Mouse (Mus musculus) intestine, postnatal 0 days (tissue): Measurements from ENCODE around the gene Fads3. TPM values are rescaled to one million over a fixed set of nuclear protein-coding genes. Genes with fewer than 3 reads are reported as not detected.
A peak's percentile ranks its signal among the peaks of the same experiment; 100 is the strongest.

Experiments used
- ATAC-seq: fragments of 200-750 bp; cut with Nextera tagmentation; 2 replicates; pipeline ENCODE4 v1.8.0; 2017; ENCODE audit warnings: mild to moderate bottlenecking, moderate TSS enrichment, moderate library complexity
- H3K27ac ChIP-seq: fragments of 300-500 bp; sonication (generic); 2 replicates; pipeline ENCODE4 v1.5.1; 2014; ENCODE audit warnings: mild to moderate bottlenecking, low read depth, low read length, moderate library complexity
- H3K27me3 ChIP-seq: fragments of 300-500 bp; sonication (generic); replicated peaks from 2 replicates; pipeline ENCODE4 v1.6.1; 2014; ENCODE audit warnings: low read length, mixed read lengths; ENCODE audit not compliant: control insufficient read depth, insufficient read depth
- H3K36me3 ChIP-seq: fragments of 300-500 bp; sonication (generic); 2 replicates; pipeline ENCODE4 v1.6.1; 2014; ENCODE audit warnings: mild to moderate bottlenecking, moderate library complexity; ENCODE audit not compliant: control insufficient read depth, insufficient read depth
- H3K4me1 ChIP-seq: fragments of 300-500 bp; sonication (generic); replicated peaks from 2 replicates; pipeline ENCODE4 v1.6.1; 2014; ENCODE audit warnings: antibody characterized with exemption, low read length, mixed read lengths; ENCODE audit not compliant: control insufficient read depth, insufficient read depth
- H3K4me2 ChIP-seq: fragments of 300-500 bp; sonication (generic); replicated peaks from 2 replicates; pipeline ENCODE4 v1.6.1; 2014; ENCODE audit warnings: low read depth, mild to moderate bottlenecking, moderate library complexity
- H3K4me3 ChIP-seq: fragments of 300-500 bp; sonication (generic); 2 replicates; pipeline ENCODE4 v1.5.1; 2014; ENCODE audit warnings: low read depth, low read length
- H3K9ac ChIP-seq: fragments of 300-500 bp; sonication (generic); 2 replicates; pipeline ENCODE4 v1.6.1; 2014; ENCODE audit warnings: mild to moderate bottlenecking, low read depth, low read length
- H3K9me3 ChIP-seq: fragments of 300-500 bp; sonication (generic); 2 replicates; pipeline ENCODE4 v1.6.1; 2016; ENCODE audit warnings: mixed run types; ENCODE audit not compliant: control insufficient read depth
- CTCF ChIP-seq: sonication (generic); IDR thresholded peaks from 2 replicates; pipeline ENCODE4 v1.5.1; 2016; ENCODE audit warnings: low read depth, mild to moderate bottlenecking, control low read depth, antibody characterized with exemption, moderate library complexity
- WGBS: fragments of 180-500 bp; shearing (Covaris S2); extraction: QIAGEN DNeasy Blood & Tissue Kit; methylation state at CpG from one replicate; pipeline ENCODE4 v1.1.7; 2014; 5-methylcytosine and 5-hydroxymethylcytosine counted together
- polyA plus RNA-seq: library from polyadenylated mRNA; unstranded; fragments of >200 nt; fragmentation: Nextera tagmentation; extraction: Ambion mirVana; gene quantifications from 2 replicates; pipeline ENCODE4 v1.2.1, GENCODE M21; 2015

The Fads3 gene
- polyA plus RNA-seq, 1 experiment from 2014 or later: 4.7 TPM

- H3K27ac ChIP-seq: peak overlapping the region; percentile 42
- H3K4me2 ChIP-seq: no peak overlapping the region
- H3K36me3 ChIP-seq: peaks cover 86% of the 10 kb centered on the region
- no peaks in the 10 kb centered on the region for H3K9me3 ChIP-seq
- H3K4me1 ChIP-seq: peaks cover 4% of the 10 kb centered on the region; the same call in 1 of the 2 replicates
- no peak for ATAC-seq
- H3K9ac ChIP-seq: no peak overlapping the region
- no peaks in the 10 kb centered on the region for H3K27me3 ChIP-seq
- no peak for TF ChIP-seq CTCF
- no peak overlapping the region for H3K4me3 ChIP-seq
- 79% methylated on average over 3 of the region's 3 CpGs for WGBS
Observed at GRCm38 (mm10) chr19:10066502-10066901, 25.1 kb downstream of the Fads3 start.

- Histone ChIP-seq H3K9me3 (no peaks in the 10 kb centered on the region), H3K9ac (no peak overlapping the region), H3K27me3 (no peaks in the 10 kb centered on the region), H3K4me2 (no peak overlapping the region), H3K36me3 (peaks cover 79% of the 10 kb centered on the region), H3K27ac (no peak overlapping the region), H3K4me3 (no peak overlapping the region), H3K4me1 (peaks cover 4% of the 10 kb centered on the region; the same call in 1 of the 2 replicates)
- no peak for TF ChIP-seq CTCF
- no peak for ATAC-seq
- WGBS: 79% methylated on average over 7 of the region's 7 CpGs
Observed at GRCm38 (mm10) chr19:10067701-10068100, 26.3 kb downstream of the Fads3 start.

- Histone ChIP-seq H3K36me3 (peaks cover 80% of the 10 kb centered on the region), H3K4me2 (no peak overlapping the region), H3K9me3 (no peaks in the 10 kb centered on the region), H3K4me1 (peaks cover 2% of the 10 kb centered on the region; the same call in 1 of the 2 replicates), H3K4me3 (no peak overlapping the region), H3K27ac (no peak overlapping the region), H3K9ac (no peak overlapping the region), H3K27me3 (no peaks in the 10 kb centered on the region)
- no peak for TF ChIP-seq CTCF
- ATAC-seq: no peak
- WGBS: 94% methylated on average over 8 of the region's 8 CpGs
Observed at GRCm38 (mm10) chr19:10070186-10070980, 29.0 kb downstream of the Fads3 start.

DNA sequence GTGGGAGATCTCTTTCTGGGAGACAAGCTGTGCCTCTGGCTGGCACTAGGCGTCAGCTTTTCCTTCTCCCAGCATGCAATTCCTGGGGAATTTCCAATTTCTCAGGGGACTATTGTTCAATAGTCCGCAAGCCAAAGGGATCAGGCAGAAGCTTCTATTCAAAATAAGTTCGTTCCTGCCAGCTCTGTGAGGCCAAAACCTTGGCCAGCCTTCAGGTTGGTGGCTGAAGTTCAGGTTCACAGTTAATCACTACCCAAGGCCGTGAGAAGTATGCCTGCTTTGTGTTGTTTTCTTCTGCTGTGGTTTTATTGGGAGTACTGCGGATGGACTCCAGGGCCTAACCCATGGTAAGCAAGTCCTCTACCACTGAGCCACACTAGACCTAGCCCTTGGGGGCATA lies 29.8 kb downstream of the Fads3 start:
- H3K4me1 ChIP-seq: no peaks in the 10 kb centered on the region
- no peak overlapping the region for H3K4me3 ChIP-seq
- H3K27ac ChIP-seq: no peak overlapping the region
- H3K36me3 ChIP-seq: peaks cover 79% of the 10 kb centered on the region
- H3K4me2 ChIP-seq: no peak overlapping the region
- TF ChIP-seq CTCF: no peak
- no peaks in the 10 kb centered on the region for H3K9me3 ChIP-seq
- no peaks in the 10 kb centered on the region for H3K27me3 ChIP-seq
- no peak overlapping the region for H3K9ac ChIP-seq
- ATAC-seq: no peak
- 94% methylated on average over 5 of the region's 5 CpGs for WGBS

DNA sequence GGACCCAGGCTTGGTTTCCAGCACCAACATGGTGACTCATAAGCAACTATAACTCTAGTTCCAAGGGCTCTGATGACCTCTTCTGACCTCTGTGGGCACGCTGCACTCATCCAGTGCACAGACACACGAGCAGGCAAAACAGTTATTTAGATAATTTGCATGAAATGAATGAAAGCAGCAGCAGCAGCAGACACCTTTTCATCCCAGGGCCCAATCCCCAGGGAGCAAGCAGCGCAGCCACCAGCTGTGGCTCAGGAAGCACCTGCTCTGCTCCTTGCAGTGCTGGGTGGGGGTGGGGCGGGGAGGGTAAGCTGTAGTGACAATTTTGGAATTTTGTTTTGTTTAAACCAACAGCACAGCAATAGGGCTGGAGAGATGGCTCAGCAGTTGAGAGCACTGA lies 30.5 kb downstream of the Fads3 start:
- no peak overlapping the region for H3K9ac ChIP-seq
- H3K4me3 ChIP-seq: no peak overlapping the region
- H3K9me3 ChIP-seq: no peaks in the 10 kb centered on the region
- no peak overlapping the region for H3K27ac ChIP-seq
- TF ChIP-seq CTCF: no peak
- no peaks in the 10 kb centered on the region for H3K4me1 ChIP-seq
- whole genome bisulfite sequencing: 80% methylated on average over 4 of the region's 4 CpGs
- no peaks in the 10 kb centered on the region for H3K27me3 ChIP-seq
- no peak for ATAC-seq
- H3K36me3 ChIP-seq: peaks cover 84% of the 10 kb centered on the region
- H3K4me2 ChIP-seq: no peak overlapping the region

DNA sequence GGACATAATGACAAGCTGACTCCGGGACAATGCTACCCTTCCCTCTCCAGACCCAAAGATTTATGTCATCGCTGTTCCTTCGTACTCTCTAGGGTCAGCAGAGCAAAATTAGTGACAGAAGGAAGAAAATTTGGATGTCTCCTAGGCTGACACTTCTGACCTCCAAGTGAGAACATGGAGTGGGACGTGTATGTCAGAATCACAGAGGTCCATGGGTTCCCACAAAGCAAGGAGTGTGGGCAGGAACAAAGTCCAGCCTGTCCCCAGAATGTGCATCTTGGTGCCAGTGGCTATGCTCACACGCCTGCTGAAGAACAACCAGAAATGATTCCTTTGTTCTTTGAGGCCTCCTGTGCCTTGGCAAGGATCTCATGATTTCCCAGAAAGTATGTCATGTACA lies 31.8 kb downstream of the Fads3 start:
- Histone ChIP-seq H3K9me3 (no peaks in the 10 kb centered on the region), H3K4me2 (no peak overlapping the region), H3K27me3 (no peaks in the 10 kb centered on the region), H3K9ac (no peak overlapping the region), H3K36me3 (peaks cover 91% of the 10 kb centered on the region), H3K27ac (no peak overlapping the region), H3K4me3 (no peak overlapping the region), H3K4me1 (no peaks in the 10 kb centered on the region)
- ATAC-seq: no peak
- TF ChIP-seq CTCF: no peak
- 93% methylated on average over 5 of the region's 5 CpGs for WGBS
